Mouse (Mus musculus) adrenal gland, adult 8-10 months (tissue): Measurements from ENCODE around the gene Kifap3. TPM values are rescaled to one million over a fixed set of nuclear protein-coding genes. Genes with fewer than 3 reads are reported as not detected.
"Not testable (repeated sequence)": the region's sequence is repeated elsewhere in the genome, so short reads cannot be mapped to it uniquely, and the experiment has no call there.

Experiments used
- DNase-seq: peaks from one replicate; pipeline ENCODE4 v3.0.0; 2022
- total RNA-seq, 4 experiments: library from RNA; stranded (reverse); gene quantifications; 2 replicates each; pipeline ENCODE4 v1.2.4; 2022

Gene Kifap3
- 10 to 100 TPM; 16.9 to 29.5 (median 24.5) TPM for total RNA-seq

DNA sequence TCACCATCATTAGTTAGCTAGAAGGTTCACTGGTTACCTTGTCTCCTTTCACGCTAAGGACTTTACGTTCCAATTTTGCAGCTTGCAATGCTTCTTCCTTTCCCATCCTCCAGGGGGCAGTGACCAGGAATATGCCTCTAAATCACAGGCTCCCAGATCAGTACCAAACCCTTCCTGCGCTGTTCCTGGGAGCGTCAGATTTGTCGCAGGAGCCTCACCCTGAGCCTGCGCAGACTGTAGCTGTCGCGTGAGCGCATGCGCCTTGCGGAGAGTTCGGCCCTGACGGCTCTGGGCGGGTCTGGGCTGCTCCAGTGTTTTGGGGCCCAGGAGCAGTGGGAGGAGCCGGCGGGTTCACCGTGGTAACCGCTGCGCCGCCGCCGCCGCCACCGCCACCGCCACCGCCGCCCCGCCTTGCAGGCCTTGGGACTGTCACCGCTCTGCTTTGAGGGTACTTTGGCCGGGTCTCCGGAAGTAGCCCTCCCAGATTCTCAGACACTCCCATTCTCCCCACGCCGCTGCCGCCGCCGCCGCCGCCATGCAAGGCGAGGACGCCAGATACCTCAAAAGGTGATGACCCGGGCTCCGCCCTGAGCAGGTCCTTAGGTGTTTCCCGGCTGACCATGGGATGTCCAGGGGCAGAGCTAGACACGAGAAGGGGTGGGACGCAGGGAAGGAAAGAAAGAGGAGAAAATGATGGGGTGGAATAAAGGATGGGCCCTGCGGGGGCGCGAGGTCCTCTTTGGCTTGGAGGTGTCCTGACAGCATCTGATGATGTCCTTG, at the start of gene Kifap3:
TSS of gene Kifap3 (plus strand) at position 248 of the 780 bp plus-strand sequence.
- peak; percentile 98 for DNase-seq

DNA sequence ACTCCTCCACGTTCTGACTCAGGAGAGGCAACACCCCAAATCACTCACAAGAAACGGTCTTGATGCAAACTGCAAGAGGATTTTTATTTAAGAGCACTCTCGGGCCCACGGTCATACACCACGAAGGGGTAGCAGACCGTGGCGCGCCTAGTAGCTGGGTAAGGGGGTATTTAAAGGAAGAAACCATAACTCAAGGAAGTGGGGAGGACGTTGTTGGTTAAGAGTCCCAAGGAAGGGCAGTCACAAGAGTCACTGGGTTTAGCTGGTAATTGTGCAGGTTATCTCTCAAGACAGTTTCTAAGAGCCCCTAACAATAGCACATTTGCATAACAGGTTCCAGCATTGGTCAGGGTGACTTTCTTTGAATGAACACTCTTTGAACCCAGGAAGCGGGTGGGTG, 48.2 kb upstream of the Kifap3 start:
- not testable (repeated sequence) for DNase-seq

DNA sequence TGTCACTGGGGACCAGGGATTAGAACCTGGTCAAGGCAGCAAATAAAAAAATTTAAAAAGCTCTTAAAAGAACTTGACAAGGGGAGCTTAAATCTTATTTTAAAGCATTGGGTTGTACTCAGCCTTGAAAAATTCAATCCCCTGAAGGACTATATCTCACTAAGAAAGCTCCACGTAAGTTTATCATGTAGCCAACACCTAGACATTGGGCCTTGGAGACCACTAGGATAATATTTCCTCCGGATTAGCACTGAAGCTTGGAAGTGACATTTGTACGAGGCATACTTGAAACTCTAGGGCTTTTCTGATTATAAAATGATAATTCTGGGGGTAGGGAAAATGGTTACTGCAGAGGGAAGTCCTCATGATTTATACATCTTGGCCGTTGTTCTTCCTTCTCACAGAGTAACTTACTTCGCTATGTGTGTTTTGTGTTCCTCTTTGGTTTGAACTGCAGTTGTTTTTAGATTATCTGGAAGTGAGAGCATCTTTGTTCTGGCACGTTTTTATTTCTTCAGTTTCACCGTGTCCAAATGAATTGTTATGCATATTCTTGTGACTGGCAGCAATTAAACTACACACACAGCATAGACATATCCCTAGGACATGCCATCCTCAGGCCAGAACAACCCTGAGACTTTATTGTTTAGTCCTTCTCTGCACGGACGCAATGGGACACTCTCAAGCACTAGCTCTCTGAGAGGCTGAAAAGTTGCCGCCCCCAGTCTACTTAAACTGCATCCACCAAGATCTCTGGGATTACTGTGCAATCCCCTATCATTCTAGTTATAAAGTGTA, 42.7 kb upstream of the Kifap3 start:
- no peak for DNase-seq

DNA sequence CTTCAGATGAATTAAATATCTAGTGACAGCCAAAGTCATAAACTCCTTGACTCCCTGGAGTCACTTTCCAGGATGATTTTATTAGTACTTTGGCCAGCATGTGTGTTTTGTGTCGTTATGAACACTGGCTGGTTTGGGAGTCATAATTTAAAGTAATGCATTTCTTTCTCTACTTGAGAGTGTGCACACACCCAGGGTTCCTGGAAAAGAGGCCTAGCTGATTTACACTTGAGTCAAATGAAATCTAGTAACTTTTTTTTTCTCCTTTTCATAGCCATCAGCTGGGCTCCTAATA, 42.2 kb upstream of the Kifap3 start:
- no peak for DNase-seq

DNA sequence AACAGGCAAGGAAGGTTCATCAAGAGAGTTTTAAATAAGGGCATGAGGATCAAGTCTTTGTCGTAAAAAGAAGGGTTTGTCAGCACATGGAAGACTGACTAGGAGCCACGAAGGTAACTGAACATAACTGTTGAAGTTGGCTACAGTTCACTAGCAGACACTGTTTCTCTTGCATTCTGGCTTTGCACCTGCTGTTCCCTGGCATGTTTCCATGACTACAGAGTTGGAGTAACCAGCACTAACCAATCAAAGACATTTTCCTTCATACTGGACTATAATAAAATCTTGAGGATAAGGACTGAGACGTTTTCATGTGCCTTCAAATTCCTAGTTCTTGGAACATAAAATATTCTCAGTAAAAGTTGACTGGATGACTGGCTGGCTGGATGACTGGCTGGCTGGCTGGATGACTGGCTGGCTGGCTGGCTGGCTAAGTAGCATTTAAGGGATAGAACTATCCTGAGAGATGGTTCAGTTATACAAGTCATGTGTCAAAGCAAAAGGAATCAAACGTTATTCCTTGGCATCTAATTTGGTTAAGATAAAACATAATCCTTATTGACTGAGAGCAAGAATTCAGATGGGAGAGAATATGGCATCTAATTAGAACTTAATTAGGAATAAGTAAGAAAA, 27.9 kb upstream of the Kifap3 start:
- DNase-seq, result no peak

DNA sequence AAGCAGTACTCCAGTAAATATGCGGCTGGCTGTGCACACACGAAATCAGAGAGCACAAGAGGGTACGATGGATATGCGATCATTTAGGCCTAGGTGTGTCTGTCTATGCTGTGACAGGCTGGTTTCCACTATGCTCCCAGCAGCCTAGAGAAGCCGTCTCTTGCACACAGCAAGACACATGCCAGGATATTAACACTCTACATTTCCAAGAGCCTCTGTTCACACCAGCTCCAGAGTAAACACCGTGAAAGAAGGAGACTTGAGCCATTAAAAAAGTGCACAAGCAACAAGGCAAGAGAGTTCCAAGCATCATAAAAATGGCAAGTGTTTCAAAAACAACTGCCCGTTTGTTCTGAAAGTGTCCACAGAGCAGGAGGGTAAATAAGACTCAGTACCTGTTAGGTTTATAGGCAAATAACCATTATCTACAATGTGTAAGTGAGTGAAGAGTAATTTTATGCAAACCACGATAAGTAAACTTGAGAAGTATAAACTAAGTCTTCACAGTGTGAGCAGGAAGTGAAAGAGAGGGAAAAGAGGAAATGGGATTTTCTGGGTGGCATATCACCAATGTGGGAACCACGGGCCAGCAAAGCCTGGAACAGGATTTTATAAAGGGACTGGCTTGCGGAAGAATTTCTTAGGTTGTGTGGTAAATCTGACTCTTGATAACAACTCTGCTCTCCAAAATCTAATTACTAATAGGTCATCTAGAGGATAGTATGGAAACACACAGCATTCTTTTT, 21.7 kb upstream of the Kifap3 start:
- DNase-seq, result no peak

DNA sequence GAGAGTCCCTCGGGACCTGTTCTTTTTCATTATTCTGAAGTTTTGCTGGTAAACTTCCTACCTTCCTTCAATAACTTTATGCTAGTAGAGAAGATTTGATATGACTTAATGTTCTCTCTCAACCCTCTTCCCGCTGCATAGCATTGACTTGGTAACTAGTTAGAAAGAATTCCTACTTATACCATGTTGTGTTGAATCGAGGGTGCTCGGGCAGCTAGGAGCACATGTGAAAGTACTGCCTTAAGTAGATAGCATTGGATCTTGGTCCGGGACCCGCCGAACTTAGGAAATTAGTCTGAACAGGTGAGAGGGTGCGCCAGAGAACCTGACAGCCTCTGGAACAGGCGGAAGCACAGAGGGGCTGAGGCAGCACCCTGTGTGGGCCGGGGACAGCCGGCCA, 4.2 kb downstream of the Kifap3 start:
- not testable (repeated sequence) for DNase-seq

DNA sequence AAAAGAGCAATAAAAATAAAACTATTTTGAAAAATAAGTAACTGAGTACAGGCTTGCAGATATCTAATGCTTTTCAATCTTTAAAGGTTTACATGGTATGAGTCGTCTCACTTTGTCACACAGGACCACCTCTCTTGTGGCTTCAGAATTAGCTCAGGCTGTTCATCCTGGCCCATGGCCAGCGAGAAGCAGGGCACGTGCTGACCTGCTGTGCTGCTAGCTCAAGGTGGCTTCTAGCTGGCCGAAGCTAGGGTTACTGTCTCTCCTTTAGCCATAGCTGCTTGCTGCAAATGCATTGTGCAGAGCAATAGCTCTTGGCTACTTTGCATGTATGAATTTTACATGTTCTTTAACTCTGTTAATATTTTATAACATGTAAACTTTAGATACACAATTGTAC, 42.0 kb downstream of the Kifap3 start:
- DNase-seq, result no peak

DNA sequence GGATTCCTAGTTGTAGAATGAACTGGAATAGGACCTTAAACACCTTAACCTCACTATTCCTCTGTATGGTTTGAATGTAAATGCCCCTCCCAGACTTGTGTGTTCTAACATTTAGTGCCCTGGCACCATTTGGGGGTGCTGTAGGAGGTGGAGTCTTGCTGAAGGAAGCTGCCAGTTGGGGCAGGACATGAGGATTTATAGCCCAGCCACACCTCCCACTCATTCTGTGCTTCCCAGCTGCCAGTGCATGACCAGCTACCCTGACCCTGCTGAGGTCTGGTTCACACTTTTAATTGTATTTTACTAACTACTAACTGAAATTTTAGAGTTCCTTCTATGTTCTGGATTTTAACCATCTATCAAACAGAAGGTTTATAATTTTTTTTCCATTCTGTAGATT, 50.1 kb downstream of the Kifap3 start:
- DNase-seq, result no peak

DNA sequence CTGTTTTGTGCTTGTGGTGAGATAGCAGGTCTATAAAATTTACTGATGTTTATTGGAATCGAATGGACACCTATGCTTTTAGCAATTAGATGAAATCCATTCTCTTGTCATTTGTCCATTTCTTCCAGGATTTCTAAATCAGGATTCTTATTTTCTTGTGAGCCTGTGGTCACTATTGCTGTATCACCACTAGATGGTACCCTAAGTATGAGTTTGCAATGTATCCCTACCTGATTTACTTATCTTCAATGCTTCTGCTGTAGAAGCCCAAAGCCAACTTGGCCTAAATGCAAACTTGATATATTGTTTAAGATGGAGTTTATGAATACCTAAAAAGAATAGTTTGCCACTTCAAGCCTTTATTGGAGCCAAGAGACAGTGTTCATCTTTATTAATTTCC, 54.7 kb downstream of the Kifap3 start:
- no peak for DNase-seq

DNA sequence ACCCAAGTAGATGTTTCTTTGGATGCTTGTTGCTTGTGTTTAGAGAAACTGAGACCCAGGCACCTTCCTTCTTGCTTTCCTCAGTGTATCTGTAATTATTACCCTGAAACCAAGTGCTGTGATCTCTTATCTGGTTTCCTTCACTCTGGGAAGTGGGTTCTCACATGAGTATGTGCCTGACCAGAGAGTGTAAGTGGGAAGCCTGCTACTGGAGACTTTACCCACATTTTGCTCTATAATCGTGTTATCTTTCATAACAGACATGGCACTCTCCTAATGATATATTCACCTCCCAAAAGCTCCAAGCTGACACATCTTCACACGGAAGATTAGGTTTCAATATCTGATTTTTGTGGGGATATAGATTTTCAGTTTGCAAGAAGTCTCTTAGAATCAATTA, 55.7 kb downstream of the Kifap3 start:
- DNase-seq, result no peak

DNA sequence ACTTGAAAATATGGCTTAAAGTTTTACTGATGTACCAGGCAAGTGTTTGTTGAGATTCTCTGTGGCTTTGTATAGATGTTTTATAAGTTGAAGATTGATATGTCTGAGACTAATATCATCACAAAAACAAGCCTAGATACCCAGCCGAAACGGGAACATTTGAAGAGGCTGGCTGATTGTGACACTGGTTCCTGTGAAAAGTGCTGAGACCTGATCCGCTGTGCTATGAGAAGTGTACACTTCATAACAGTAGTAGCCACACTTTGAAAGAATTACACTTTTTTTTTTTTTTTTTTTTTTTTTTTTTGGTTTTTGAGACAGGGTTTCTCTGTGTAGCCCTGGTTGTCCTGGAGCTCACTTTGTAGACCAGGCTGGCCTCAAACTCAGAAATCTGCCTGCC, 59.1 kb downstream of the Kifap3 start:
- not testable (repeated sequence) for DNase-seq

DNA sequence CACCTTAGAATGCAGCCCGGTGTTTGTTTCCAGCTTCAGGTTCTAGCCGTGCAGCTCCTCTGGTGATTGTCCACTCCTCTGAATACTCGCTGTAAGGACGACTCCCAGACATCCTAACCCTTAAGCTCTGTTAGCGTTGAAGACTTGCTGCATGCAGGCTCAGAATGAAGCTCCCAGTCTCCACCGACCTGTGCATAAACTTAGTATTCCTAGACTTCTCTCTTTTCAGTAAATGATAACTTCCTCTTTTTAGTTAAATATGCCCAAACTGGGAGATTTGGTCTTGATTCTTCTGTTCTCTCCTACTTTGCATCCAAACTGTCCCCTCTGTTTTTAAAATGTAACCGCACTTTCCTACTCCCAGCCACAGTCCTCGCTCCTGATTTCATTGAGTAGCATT, 61.2 kb downstream of the Kifap3 start:
- no peak for DNase-seq

DNA sequence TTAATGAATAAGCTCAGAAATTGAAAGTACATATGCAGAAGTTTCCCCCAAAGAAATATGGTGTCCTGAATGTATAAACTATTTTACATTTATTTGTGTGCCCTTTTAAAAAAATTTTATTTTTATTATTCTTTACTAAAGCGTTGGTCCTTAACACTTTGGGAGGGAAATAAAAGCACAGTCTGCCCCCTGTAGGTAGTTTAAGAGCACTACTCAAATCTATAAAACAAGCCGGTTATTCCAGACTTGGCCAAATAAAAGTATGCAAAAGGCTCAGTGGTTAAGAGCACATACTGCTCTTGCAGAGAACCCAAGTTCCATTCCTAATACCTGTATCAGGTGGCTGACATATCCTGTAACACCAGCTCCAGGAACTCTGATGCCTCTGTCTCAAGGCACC, 62.9 kb downstream of the Kifap3 start:
- no peak for DNase-seq

DNA sequence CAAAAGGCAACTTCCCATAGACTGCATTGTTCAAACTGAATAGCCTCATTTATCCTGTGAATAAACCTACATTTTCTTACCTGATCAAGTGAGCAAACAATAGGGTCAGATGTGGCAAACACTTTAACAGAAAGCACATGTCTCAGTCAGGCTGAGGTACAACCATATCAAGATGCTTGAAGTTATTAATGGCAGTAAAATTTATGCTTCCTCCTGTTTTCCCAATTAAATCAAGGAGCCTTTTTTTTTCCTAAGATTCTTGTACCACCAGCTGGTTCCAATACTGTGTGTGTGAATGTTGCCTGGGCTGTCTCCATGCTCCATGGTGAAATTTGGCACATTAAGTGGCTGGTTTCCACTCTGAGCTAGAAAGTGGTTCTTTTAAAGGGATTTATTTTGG, 64.5 kb downstream of the Kifap3 start:
- DNase-seq, result no peak

DNA sequence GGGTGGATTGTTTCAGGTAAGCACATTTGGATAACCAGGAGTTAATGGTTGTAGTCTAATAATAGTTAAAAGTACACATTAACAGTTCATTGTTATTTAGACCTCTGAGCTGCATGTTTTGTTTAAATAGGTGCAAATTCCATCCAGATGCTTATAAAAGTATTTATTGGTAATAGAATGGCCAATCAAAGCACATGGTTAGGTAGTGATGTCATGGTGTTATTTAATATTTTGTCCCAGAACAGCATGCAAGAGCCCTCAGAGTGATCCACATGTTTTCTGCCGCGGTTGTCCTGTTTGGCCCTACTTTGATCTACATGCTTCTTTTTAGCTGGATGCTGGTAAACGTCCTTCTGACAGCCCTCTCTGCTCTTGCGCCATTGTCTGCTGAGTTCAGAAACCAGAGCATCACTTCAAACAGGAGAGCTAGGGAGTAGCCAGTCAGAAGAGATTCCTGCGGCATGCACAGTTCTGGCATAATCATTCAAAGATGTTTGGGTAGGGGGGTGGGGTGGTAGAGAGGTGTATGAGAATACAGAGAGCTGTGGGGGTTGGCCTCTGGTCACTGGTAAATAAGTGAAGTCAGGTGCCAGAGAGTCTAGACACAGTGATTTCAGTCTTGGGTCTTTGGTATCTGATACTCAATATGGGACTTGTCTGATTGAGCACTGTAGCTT, 73.6 kb downstream of the Kifap3 start:
- no peak for DNase-seq

DNA sequence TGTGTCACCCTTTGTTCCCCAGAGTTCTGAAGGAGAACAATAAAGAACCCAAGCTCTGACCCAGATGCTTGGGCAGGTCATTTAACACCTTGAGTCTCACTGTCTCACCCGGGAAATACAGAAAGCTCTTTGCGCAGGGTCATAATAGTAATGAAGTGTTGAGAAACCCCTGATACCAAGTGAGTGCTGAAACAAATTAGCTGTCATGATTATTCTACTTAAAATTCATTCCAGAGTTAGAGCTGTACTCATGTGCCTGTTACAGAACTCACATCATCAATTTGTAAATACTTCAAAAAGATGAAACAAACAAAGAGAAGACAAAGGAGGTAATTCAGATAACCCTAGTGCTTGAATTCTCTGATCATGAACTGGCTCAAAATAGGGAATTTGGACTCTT, 79.0 kb downstream of the Kifap3 start:
- no peak for DNase-seq

DNA sequence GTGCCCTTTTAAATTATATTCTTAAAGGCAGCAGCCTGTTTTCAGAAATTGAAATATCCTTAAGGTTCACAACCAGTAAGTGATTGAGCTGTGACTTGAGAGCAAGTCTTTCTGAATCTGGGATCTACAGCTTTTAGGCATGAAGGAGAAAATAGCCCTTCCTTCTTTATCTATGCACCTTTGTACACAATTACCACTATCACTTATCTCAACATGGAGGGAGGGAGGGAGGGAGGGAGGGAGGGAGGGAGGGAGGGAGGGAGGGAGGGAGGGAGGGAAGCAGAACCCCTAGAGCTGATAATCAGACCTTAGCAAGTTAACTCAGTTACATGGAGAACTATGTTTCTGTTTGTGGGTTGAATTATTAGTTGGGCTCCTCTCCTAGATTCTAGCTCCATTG, 82.2 kb downstream of the Kifap3 start:
- no peak for DNase-seq

DNA sequence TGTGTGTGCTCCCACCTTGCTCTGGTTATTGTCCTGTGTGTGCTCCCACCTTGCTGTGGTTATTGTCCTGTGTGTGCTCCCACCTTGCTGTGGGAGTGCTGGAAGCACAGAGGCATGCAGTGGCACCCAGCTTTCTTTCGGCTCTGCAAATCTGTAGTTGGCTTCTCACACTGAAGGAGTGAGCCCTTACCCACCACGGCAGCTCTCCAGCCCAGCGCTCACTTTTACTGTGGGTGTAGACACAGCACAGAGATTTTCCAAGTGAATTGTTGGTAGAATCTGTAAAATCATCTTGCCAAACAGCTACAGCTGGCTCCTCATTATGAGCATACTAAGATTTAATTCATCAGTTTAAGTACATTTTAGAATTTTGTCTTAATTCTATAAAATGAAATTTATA, 93.8 kb downstream of the Kifap3 start:
- no peak for DNase-seq

DNA sequence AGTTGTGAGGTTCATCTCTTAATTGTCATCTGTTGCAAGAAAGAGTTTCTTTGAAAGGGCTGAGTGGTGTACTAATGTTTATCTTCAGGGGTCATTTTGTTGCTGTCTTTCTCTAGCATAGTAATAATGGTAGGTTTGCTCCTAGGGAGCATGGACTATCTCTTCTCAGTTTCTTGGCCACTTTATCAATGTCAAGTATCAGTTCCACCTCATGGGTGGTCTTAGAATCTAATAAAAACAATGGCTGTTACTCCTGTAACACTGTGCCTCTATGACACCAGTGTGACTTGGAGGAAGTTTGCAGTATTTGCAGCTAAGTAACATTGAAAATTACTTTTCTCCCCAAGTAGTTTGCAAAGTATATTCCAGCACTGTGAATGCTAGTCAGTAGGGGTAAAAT, 110.2 kb downstream of the Kifap3 start:
- DNase-seq, result no peak

DNA sequence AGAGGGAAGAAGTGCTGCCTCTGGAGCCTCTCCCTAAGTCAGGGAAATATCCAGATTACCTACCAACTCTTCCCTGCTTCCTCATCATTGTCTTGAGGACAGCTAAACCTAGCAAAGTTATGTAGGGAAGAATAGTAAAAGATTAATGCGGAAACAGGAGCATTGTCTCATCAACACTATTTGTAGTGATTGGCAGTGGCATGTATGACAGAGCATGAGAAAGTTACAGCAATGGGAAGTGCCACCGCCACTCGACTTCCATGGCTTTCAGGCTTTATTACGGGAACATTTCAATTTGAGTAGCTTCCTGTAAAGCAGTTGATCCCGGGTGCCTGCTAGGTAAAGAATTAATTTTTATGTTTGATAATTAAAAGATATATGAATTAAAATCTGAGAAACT, 113.9 kb downstream of the Kifap3 start:
- DNase-seq, result no peak

DNA sequence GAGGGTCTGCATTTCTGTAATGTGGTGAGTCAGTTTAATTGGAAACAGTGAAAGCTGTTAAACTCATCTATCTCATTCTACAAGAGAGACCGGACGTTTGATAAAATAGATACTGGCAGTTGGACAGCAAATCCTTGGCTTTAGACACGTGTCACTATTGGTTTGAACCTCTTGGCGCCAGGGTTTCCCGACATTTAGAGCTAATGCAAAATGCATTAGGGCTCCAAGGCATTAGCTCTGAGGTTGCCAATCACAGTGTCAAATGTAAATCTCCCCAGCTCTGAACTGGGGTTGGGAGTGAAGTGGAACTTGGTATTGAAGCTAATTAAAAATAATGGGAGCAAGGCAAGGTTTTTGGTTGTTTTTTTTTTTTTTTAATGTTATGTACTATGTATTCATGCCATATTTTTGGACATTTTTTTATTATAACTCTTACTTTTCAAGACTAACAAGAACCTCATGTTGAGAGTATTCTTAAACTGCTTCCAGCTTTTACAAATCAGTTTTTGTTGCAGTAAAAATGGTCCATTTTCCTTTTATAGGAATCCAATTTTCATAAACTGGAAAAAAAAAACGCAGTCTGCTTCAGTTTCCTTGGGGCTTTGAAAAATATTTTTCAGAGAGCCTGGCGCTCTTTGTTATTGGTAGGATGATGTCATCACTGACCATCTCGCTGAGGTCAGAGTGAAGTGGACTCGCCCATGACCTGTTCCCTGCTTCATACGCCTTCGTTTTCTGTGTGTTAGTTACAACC, 114.6 kb downstream of the Kifap3 start:
- DNase-seq, result no peak
